Mouse (Mus musculus): Measurements from ENCODE around the gene Klrg1.
A peak's percentile ranks its signal among the peaks of the same experiment; 100 is the strongest.

DNA sequence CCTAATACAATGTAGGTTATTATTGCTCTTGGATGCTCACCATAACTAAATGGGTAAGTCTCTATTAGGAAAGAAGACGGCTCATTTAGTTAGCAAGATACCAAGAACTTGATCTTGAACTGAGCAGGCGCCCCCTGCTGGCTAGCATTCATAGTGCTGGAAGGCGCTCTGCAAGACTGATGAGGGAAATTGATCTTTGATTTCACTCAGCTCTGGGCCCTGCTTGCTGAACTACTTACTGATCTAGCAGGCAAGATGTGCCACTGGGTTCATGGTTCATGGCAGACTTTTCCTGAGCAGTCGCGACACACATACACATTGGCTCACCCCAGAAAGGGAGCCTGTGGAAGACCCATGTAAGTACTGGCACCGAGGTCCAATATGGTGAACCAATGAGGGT is 21.7 kb upstream of the Klrg1 start:
- peak; percentile 76; the same call in 1 of the 2 replicates for TF ChIP-seq CTCF (IDR thresholded peaks at IDR 0.05; ENCODE audit: extremely low read depth, insufficient read length, insufficient replicate concordance, low read depth, low read length)
- no peak for TF ChIP-seq POLR2A (IDR thresholded peaks at IDR 0.05; ENCODE audit: low read depth, low read length)

Data from small intestine, adult 2 months (tissue).